Mouse (Mus musculus): ENCODE results near the gene Egfl7. TPM values are rescaled to one million over a fixed set of nuclear protein-coding genes. Genes with fewer than 3 reads are reported as not detected.
A peak's percentile ranks its signal among the peaks of the same experiment; 100 is the strongest.

Gene Egfl7
- polyA plus RNA-seq, 1 experiment: 2,032 TPM

- peak; percentile 74; the same call in 1 of the 2 replicates for TF ChIP-seq POLR2A (IDR thresholded peaks at IDR 0.05; ENCODE audit: borderline replicate concordance, extremely low read depth, low read depth, low read length)
- TF ChIP-seq CTCF (IDR thresholded peaks at IDR 0.05; ENCODE audit: insufficient read depth, low read length): 0 out of 2 replicates have a peak, but pooled peaks have one; percentile 9
- WGBS: 66% methylated on average over 7 of the region's 7 CpGs
Observed at GRCm38 (mm10) chr2:26594461-26594933, 14.7 kb downstream of the Egfl7 start.

GRCm38 (mm10) chr2:26594934-26595724 is 15.3 kb downstream of the Egfl7 start:
- DNase-seq: no peak
- peak; percentile 63; the same call in 1 of the 2 replicates for TF ChIP-seq POLR2A (IDR thresholded peaks at IDR 0.05; ENCODE audit: borderline replicate concordance, extremely low read depth, low read depth, low read length)
- no peak for TF ChIP-seq CTCF (IDR thresholded peaks at IDR 0.05; ENCODE audit: insufficient read depth, low read length)
- 40% methylated on average over 6 of the region's 6 CpGs for WGBS
- no peak overlapping the region for H3K4me3 ChIP-seq (replicated peaks; ENCODE audit: extremely low read depth, low read depth, low read length)
- H3K4me1 ChIP-seq (ENCODE audit: control insufficient read depth, insufficient read depth, low read length): peaks cover 9% of the 10 kb centered on the region

More at GRCm38 (mm10) chr2:26594461-26594933, 14.7 kb downstream of the Egfl7 start:
- H3K4me1 ChIP-seq (ENCODE audit: control insufficient read depth, insufficient read depth, low read length): peaks cover 9% of the 10 kb centered on the region
- no peak overlapping the region for H3K4me3 ChIP-seq (replicated peaks; ENCODE audit: extremely low read depth, low read depth, low read length)
- DNase-seq: no peak

DNA sequence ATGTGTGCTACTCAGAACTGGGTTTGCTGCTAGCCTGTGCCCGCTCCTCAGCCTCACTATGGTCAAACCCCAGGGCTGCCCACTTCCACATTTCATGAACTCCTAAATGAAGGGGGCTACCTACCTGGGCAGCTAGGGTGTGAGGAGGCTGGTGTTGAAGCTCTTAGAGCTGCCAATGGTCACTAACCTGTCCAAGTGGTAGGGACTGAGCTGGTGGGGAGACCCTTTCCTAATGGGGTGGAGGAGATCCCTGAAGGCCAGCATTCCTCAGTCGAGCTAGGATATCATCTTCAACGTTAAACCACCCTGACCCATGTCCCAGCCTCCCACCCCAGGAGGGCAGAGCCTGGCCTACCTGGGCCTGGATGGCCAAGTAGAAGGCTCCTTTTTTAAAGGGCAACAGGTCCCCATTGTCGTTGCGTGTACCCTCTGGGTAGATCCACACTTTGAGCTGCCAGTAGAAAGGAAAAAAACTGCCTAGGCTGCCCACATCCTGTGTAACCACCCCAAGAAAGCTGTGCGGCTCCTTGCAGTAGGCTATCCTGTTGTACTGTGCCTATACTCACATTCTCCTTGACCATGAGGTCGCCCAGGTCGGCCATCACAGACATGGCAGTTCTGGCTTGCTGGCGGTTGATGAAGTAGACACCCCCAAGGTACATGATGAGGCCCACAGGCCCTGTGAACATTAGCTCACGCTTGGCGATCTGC is 16.1 kb downstream of the Egfl7 start:
- 49% methylated on average over 11 of the region's 11 CpGs for WGBS
- TF ChIP-seq POLR2A (IDR thresholded peaks at IDR 0.05; ENCODE audit: borderline replicate concordance, extremely low read depth, low read depth, low read length) (no peak), CTCF (IDR thresholded peaks at IDR 0.05; ENCODE audit: insufficient read depth, low read length) (no peak)

DNA sequence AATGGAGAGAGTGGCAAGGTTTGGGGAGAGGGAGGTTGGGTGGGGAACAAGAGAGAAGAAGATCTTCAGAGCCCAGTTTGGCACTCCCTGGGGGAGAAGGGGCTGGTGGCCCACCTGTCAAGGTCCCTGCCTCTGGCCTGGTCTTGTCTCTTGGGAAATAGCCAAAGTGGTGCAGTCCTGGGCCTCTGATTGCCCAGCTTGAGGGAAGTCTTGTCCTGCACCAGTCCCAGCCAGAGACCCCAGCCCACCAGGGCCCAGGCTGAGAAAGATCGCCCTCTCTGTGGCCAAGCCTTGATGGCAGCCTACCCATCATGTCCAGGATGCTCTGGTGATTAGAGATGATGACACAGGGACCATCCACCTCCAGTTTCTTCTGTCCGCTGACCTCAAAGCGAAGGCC is 17.1 kb downstream of the Egfl7 start:
- TF ChIP-seq CTCF (IDR thresholded peaks at IDR 0.05; ENCODE audit: insufficient read depth, low read length): no peak
- no peak for TF ChIP-seq POLR2A (IDR thresholded peaks at IDR 0.05; ENCODE audit: borderline replicate concordance, extremely low read depth, low read depth, low read length)
- WGBS: 90% methylated on average over 3 of the region's 3 CpGs
- H3K4me1 ChIP-seq (ENCODE audit: control insufficient read depth, insufficient read depth, low read length): no peaks in the 10 kb centered on the region; the same call in 1 of the 2 replicates
- DNase-seq: no peak
- H3K4me3 ChIP-seq (replicated peaks; ENCODE audit: extremely low read depth, low read depth, low read length): no peak overlapping the region

More for the DNA sequence above, 16.1 kb downstream of the Egfl7 start:
- H3K4me3 ChIP-seq (replicated peaks; ENCODE audit: extremely low read depth, low read depth, low read length): no peak overlapping the region
- peaks cover 5% of the 10 kb centered on the region for H3K4me1 ChIP-seq (ENCODE audit: control insufficient read depth, insufficient read depth, low read length)
- DNase-seq: no peak

DNA sequence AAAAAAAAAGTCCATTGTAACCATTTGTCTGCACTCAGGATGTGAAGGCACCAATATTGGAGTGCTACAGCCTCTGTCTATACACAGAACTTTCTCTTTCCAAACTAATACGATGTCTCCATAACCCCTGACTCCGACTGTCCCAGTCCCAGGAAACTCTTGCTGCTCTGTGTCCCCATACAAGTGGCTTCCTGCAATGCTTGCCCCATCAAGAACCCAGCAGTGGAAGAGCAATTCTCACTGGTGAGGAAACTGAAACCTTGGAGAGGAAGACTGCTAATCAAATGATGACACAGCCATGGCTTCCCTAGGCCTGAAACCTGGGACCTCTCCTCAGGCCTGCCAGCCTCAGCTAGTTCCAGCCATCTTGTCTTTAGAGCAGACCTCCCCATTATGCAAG is 18.0 kb downstream of the Egfl7 start:
- DNase-seq: no peak
- Histone ChIP-seq H3K4me3 (replicated peaks; ENCODE audit: extremely low read depth, low read depth, low read length) (no peak overlapping the region), H3K4me1 (ENCODE audit: control insufficient read depth, insufficient read depth, low read length) (no peaks in the 10 kb centered on the region; the same call in 1 of the 2 replicates)
- TF ChIP-seq CTCF (IDR thresholded peaks at IDR 0.05; ENCODE audit: insufficient read depth, low read length): no peak
- TF ChIP-seq POLR2A (IDR thresholded peaks at IDR 0.05; ENCODE audit: borderline replicate concordance, extremely low read depth, low read depth, low read length): no peak
- WGBS: 49% methylated on average over 2 of the region's 2 CpGs

- TF ChIP-seq POLR2A (IDR thresholded peaks at IDR 0.05; ENCODE audit: borderline replicate concordance, extremely low read depth, low read depth, low read length) (no peak), CTCF (IDR thresholded peaks at IDR 0.05; ENCODE audit: insufficient read depth, low read length) (no peak)
- Histone ChIP-seq H3K4me3 (replicated peaks; ENCODE audit: extremely low read depth, low read depth, low read length) (no peak overlapping the region), H3K4me1 (ENCODE audit: control insufficient read depth, insufficient read depth, low read length) (peaks cover 2% of the 10 kb centered on the region; the same call in 1 of the 2 replicates)
- no peak for DNase-seq
- 51% methylated on average over 3 of the region's 3 CpGs for WGBS
Observed at GRCm38 (mm10) chr2:26598462-26598861, 18.6 kb downstream of the Egfl7 start.

- H3K4me1 ChIP-seq (ENCODE audit: control insufficient read depth, insufficient read depth, low read length): peaks cover 8% of the 10 kb centered on the region
- no peak overlapping the region for H3K4me3 ChIP-seq (replicated peaks; ENCODE audit: extremely low read depth, low read depth, low read length)
- 75% methylated on average over 4 of the region's 4 CpGs for WGBS
- no peak for TF ChIP-seq POLR2A (IDR thresholded peaks at IDR 0.05; ENCODE audit: borderline replicate concordance, extremely low read depth, low read depth, low read length)
- no peak for TF ChIP-seq CTCF (IDR thresholded peaks at IDR 0.05; ENCODE audit: insufficient read depth, low read length)
- no peak for DNase-seq
Observed at GRCm38 (mm10) chr2:26599965-26600364, 20.2 kb downstream of the Egfl7 start.

DNA sequence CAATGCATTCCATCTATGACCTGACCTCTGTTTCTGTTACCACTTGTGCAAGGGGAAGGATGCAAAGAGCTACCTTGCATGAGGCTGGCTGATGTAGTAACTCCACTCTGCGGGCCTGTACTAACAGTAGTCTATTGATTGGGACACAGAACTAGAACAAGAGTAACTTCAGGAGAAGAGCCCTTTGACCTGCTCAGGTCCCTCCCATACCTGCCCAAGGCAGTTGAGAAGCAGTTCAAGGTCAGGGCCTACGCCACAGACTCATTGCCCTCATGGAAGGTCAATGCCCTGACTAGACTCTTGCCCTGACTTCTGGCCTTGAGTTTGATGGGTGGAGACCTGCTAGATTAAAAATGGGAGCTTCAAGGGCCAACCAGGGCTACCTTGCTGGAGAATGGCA is 20.9 kb downstream of the Egfl7 start:
- H3K4me1 ChIP-seq (ENCODE audit: control insufficient read depth, insufficient read depth, low read length): peaks cover 8% of the 10 kb centered on the region
- 89% methylated on average over 2 of the region's 2 CpGs for WGBS
- DNase-seq: no peak
- no peak for TF ChIP-seq CTCF (IDR thresholded peaks at IDR 0.05; ENCODE audit: insufficient read depth, low read length)
- no peak for TF ChIP-seq POLR2A (IDR thresholded peaks at IDR 0.05; ENCODE audit: borderline replicate concordance, extremely low read depth, low read depth, low read length)
- H3K4me3 ChIP-seq (replicated peaks; ENCODE audit: extremely low read depth, low read depth, low read length): no peak overlapping the region

GRCm38 (mm10) chr2:26601595-26601994 is 21.8 kb downstream of the Egfl7 start:
- WGBS: 85% methylated on average over 1 of the region's 1 CpGs
- Histone ChIP-seq H3K4me3 (replicated peaks; ENCODE audit: extremely low read depth, low read depth, low read length) (no peak overlapping the region), H3K4me1 (ENCODE audit: control insufficient read depth, insufficient read depth, low read length) (peaks cover 11% of the 10 kb centered on the region)
- TF ChIP-seq POLR2A (IDR thresholded peaks at IDR 0.05; ENCODE audit: borderline replicate concordance, extremely low read depth, low read depth, low read length) (no peak), CTCF (IDR thresholded peaks at IDR 0.05; ENCODE audit: insufficient read depth, low read length) (no peak)
- no peak for DNase-seq

All from lung, adult 2 months (tissue).